Mouse (Mus musculus) layer of hippocampus, postnatal 14 days (tissue): ENCODE measurements around the gene Insr. TPM values are rescaled to one million over a fixed set of nuclear protein-coding genes. Genes with fewer than 3 reads are reported as not detected.
"Not testable (repeated sequence)": the region's sequence is repeated elsewhere in the genome, so short reads cannot be mapped to it uniquely, and the experiment has no call there.

Experiments used
- DNase-seq, 2 experiments: peaks; one replicate each; pipeline ENCODE4 v3.0.0; 2021 to 2022; ENCODE audit warnings: low spot score in 2 of 2, mixed read lengths in 1 of 2
- long read RNA-seq, 2 experiments: library from polyadenylated mRNA; stranded (forward); transcript quantifications; one replicate each; pipeline ENCODE4 v2.0.0; 2021
- total RNA-seq, 2 experiments: library from RNA; stranded (reverse); gene quantifications; 2 replicates each; pipeline ENCODE4 v1.2.3; 2021

The Insr gene
- total RNA-seq: 10 to 100 TPM; 47.2 to 54.2 TPM
- long read RNA-seq, experiment 1, partial matches to known transcripts: 0 of 1 reads
- long read RNA-seq, experiment 1, other reads (novel, unspliced or antisense): 1 of 1 reads
- long read RNA-seq, experiment 2, partial matches to known transcripts: 0 of 1 reads
- long read RNA-seq, experiment 2, other reads (novel, unspliced or antisense): 1 of 1 reads

GRCm38 (mm10) chr8:3278934-3279720 is at the start of gene Insr:
Gene Insr, minus strand, starts transcription at chr8:3279617.
- DNase-seq: peak; percentile 92 to 93

DNA sequence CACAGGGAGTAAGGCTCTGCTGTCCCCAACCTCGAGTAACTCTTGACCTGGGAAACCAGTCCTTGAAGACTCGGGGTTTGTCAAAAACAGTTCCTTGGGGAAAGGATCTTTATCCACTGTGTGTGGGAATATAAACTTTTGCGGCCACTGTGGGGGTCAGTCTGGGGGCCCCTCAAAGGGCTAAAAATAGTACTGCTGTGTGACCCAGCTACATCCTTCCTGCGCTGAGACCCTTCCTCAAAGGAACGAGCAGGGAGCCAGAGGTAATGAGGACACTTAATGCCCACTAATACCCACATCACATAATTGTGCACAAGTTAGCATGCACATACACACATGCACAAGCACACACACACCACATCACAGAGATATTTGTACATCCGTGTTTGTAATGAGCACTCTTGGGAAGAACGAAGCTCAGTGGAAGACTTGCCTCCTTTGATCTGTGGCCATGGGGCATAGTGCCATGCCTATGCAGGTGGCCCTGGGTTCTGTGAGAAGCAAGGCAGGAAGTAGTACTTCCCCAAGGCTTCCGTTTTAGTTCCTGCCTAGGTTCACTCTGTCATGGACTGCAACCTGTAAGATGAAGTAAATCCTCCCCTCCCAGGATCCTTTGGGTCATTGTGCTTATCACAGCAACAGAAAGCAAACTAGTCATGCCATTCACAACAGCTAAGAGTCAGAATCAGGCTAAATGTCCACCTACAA is 48.3 kb upstream of the Insr start:
- no peak for DNase-seq

DNA sequence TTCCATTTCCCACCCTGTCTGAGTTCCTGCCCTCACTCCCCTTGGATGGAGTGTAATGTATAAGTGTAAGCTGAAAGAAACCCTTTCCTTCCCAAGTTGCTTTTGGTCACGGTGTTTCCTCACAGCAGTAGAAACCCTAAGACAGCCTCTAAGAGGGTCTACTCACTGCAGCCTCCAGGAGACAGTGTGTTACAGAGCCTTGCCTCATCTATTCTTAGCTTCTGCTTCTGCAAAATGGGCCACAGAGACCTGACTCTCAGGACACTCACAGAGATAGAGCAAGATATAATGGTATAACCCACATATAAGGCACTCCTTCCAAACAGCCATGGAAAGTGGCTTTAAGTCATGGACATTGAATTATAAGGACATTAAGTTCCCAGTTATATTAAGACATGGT is 47.6 kb upstream of the Insr start:
- DNase-seq: no peak

DNA sequence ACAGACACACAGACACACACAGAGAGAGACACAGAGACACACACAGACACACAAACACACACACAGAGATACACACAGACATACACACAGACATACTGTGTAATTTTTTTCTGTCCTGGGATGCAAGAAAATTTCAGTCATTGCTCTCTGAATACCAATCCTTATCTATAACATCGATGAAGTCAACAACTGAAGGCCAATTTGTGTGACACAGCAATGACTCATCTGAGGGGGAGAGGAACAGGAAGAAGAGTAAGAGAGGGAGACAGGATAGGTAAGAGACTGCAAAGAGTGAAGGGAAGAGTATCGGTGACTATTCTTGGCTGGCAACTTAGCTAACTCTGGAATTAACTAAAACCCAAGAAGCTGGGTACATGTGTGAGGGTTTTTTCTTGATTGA is 44.8 kb upstream of the Insr start:
- no peak for DNase-seq

- not testable (repeated sequence) for DNase-seq
Measured at GRCm38 (mm10) chr8:3319267-3319666, 39.9 kb upstream of the Insr start.

DNA sequence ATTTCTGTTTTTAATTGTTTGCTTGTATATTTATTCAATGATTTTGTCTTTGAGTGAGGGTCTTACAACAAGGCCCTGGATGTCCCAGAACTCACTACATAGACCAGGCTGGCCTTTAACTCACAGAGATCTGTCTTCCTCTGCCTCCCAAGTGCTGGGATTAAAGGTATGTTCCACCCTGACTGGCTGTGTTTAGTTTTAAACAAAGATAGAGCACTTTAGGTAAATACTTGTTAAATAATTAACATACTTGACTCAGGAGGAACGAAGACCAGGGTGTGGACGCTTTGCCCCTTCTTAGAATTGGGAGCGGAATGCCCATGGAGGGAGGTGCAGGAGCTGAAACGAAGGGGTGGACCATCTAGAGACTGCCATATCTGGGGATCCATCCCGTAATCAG is 37.2 kb upstream of the Insr start:
- no peak for DNase-seq

DNA sequence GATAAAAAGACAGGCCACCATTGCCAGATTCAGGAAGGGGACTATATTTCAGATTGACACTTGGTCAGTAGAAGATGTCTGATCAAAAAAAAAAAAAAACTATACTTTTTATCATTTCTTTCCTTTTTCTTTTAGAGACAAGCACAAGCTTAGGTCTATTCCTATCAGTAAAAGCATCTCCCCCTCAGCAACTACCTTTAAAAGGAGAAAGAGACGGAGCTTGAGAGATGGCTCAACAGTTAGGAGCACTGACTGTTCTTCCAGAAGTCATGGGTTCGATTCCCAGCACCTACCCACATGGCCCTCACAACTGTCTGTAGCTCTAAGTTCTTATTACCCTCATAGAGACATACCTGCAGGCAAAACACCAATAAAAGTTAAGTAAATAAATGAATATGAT is 34.9 kb upstream of the Insr start:
- DNase-seq: no peak

- DNase-seq: no peak
Measured at GRCm38 (mm10) chr8:3313843-3314242, 34.4 kb upstream of the Insr start.

DNA sequence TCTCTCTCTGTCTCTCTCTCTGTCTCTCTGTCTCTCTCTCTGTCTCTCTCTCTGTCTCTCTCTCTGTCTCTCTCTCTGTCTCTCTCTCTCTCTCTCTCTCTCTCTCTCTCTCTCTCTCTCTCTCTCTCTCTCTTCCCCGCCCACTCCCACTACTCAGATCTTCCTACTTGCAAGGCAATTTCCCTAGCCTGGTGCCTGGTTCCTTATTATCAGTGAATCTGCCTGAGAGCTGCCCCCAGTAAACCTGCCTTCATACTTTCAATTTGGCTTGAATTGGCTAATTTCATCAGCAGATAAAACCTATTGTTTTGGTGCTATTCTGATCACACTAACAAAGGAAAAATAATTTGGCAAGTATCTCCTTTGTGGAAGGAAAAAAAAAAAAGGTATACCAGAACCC is 34.0 kb upstream of the Insr start:
- not testable (repeated sequence) for DNase-seq

DNA sequence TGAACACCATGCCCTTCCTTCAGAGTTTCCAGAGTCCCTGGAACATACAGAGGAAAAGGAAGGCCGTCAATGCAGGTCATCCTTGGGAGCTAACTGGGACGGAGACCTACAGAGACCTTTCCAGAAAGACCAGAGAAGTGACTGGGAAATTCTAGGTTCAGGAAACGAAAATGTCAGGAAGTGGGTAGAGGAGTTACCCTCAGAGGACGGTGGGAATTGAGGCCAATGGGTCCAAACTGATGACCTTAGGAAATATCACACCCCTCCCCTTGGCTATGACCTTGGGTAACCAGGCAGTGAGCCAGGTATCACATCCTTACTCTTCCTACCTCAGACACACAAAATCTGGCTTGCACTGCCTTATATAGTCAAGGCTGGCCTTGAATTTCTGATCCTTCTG is 32.1 kb upstream of the Insr start:
- no peak for DNase-seq

GRCm38 (mm10) chr8:3309636-3310035 is 30.2 kb upstream of the Insr start:
- DNase-seq: no peak

- peak in 1 of 2 experiments; percentile 9 for DNase-seq
Measured at GRCm38 (mm10) chr8:3308205-3308800, 28.9 kb upstream of the Insr start.

DNA sequence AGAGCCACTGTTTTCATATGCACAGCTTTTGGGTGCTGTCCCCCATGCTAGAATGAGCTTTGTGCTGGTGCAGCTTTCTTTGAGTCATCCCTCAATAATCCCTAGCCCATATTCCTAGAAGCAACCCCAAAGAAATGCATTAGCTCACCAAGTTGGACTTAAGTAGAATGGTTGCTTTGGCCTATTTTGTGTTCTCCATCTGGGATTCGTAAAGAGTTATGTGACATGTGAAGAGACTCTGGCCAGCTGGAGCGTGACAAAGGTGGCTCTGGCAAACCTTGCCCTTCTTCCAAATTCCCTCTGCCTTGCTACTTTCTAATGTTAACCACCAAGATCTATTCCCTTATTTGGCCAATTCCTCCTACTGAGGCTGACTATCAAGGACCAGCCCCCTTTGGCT is 22.7 kb upstream of the Insr start:
- no peak for DNase-seq

DNA sequence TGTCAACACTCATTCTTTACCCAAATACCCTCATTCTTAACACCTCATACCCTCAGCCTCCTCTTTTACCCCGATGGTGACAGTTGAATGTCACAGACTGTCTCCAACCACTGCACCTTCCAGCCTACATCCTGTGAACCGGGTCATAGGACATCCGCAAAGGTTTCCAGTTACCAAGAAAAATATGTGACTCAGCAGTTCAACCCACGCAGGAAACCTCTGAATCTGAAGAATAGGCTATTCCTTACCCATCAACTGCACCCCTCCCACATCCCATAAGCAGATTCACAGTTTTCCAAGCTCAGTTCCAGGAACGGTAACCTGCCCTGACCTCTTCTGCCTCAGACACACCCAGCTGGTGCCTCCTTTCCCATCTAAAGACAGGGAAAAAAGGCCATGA is 19.9 kb upstream of the Insr start:
- no peak for DNase-seq

DNA sequence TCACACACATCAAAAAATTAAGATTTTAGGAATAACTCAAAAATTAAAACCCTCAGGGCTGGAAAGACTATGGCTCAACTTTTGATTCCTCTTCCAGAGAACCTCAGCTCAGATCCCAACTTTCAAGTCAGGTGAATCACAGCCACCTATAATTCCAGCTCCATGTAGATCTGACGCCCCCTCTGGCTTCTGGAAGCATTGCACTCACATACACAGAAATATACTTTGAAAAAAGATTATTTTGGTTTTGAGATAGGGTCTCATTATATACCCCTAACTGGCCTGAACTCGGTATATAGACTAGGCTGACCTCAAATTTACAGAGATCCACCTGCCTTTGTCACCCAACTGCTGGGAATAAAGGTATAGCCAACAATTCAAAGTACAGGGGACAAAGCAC is 6.4 kb upstream of the Insr start:
- no peak for DNase-seq

GRCm38 (mm10) chr8:3284656-3285055 is 5.2 kb upstream of the Insr start:
- no peak for DNase-seq

DNA sequence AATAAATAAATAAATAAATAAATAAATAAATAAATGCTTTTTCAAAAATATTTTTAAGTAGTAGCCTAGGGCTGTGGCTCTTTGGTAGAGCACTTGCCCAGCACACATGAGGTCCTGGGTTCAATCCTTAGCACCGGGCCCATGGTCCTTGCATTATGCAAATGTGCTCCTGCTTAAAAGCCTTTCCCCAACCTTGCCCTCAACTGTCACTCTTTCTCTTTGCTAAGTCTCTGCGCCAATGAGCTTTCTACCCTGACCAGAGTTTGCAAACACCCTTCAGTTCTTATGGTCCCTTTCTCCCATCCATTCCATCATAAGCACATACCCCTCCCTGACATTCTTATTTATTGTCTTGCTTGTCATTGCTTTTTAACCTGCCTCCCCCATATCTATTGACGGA is 1.9 kb upstream of the Insr start:
- DNase-seq: no peak

- DNase-seq: no peak
Measured at GRCm38 (mm10) chr8:3280266-3280910, 971 bp upstream of the Insr start.

- no peak for DNase-seq
Measured at GRCm38 (mm10) chr8:3279721-3280077, 282 bp upstream of the Insr start.

GRCm38 (mm10) chr8:3278181-3278820 is 1.1 kb downstream of the Insr start:
- no peak for DNase-seq

DNA sequence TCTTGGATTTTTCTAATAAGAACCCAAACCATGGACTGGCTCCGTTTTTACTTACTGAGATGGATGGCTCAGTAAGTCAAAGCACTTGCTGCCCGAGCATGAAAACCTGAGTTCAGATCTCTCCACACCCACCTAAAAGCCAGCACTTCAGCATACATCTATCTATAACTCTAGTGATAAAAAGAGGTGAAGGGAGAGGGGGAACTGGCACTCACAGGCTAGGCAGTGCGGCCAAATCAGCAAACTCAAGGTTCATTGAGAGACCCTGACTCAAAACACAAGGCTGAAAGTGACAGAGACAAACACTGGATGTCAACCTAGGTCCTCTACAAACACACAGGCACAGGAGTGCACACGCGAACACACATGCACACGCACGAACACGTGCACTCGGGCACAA is 2.2 kb downstream of the Insr start:
- DNase-seq: no peak
